Mouse (Mus musculus): Measurements from ENCODE around the gene Unc5c.

The Unc5c gene

GRCm38 (mm10) chr3:141701381-141701909, 236.4 kb downstream of the Unc5c start:
- in situ Hi-C loops (cut with MboI): no loop called here

GRCm38 (mm10) chr3:141711601-141712000, 246.6 kb downstream of the Unc5c start:
- in situ Hi-C loops (cut with MboI): no loop called here

DNA sequence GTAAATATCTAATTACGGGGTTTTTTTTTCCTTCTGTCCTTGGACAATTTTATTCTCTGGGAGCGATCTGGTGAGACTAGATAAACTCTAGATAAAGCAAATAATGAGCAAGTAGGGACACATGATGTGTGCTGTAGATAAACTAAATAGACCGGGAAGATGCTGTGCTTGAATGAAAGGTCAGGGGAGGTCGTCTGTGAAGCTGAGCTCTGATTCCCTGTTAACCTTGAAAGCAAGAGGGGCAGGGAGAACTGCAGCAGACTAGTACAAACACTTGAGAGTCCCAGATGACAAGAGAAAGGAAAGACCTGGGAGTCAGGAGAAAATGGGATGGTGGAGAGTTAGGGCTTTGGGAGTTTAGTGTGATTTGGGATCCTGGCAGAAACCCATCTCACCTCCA, 251.4 kb downstream of the Unc5c start:
- in situ Hi-C loops (cut with MboI): no loop called here

- in situ Hi-C loops (cut with MboI): no loop called here
Observed at GRCm38 (mm10) chr3:141719050-141719449, 254.0 kb downstream of the Unc5c start.

- in situ Hi-C loops (cut with MboI): no loop called here
Observed at GRCm38 (mm10) chr3:141724499-141724898, 259.5 kb downstream of the Unc5c start.

DNA sequence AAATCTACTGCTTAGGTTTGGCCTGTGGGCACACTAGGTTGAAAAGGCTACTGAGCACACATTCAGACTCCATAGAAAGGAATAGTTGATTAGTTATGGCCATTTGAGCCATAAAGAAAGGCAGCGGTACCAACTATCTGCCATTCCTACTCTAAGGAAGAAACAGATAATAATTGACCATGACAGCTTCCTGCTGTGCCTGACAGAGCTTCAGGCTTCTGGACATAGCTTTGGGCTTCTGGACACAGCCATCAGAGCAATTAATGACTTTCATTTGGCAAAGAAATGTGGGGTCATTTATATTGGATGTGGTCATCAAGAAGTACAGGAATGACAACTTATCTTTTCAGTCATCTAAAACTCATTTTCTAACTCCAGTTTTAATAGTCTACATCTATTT, 260.4 kb downstream of the Unc5c start:
- in situ Hi-C loops (cut with MboI): no loop called here

DNA sequence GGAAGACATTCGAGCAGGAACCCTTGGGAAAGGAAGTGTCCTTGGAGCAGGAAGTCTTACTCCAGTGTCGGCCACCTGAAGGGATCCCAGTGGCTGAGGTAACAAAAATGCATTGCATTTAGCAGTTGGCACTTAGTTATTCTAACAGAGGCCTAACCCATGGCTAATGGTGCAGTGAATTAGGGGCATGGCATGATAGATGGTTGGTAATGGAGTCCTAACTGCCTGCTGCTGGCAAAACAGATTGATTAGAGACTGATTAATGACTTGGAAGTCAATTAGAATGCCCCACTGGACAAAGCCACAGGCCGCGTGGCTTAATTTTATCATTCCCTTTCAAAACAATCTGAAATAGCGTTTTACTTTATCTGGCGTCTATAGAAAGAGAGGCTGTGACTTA, 268.8 kb downstream of the Unc5c start:
- in situ Hi-C loops (cut with MboI): no loop called here

DNA sequence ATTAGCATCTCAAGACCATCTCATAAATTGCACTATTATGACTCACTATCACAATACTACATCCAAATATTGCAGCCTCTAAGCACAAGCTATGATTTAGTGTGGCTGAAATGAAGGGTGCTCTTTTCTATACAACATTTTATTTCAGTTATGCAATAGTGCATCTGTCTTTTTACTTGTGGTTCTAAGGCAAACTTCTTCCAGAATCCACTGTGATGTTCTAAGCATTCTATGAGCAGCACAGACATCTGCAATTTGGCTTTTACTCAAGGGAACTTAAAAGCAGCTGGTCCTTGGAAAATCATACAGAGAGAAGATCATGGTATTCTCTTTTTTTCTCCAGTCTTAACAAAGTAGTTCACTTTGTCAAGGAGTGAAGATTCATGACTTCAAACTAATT, 270.3 kb downstream of the Unc5c start:
- in situ Hi-C loops (cut with MboI): no loop called here

- in situ Hi-C loops (cut with MboI): no loop called here
Observed at GRCm38 (mm10) chr3:141745322-141745721, 280.3 kb downstream of the Unc5c start.

GRCm38 (mm10) chr3:141748694-141749381, 283.8 kb downstream of the Unc5c start:
- in situ Hi-C loops (cut with MboI): no loop called here

- in situ Hi-C loops (cut with MboI): no loop called here
Observed at GRCm38 (mm10) chr3:141752172-141752571, 287.2 kb downstream of the Unc5c start.

GRCm38 (mm10) chr3:141757259-141757658, 292.2 kb downstream of the Unc5c start:
- in situ Hi-C loops (cut with MboI): no loop called here

- in situ Hi-C loops (cut with MboI): no loop called here
Observed at GRCm38 (mm10) chr3:141778411-141778919, 313.4 kb downstream of the Unc5c start.

DNA sequence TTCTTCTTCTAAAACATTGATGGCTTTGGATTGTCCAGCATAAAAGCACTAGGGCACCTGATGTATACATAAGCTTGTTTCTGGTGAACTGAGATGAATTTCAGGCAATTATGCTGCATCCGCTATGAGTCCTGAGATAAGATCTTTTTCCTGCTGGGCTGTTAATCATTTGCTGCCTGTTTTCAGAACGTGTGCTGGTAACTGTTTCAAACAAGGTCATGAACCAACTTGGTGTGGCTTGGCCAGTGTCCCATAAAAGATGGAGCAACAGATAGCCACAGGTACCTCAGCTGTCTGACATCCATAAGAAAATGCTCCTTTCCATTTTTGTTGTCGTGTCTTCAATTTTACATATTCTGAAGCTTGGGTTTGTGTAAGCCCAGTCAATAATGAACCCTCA, 314.2 kb downstream of the Unc5c start:
- in situ Hi-C loops (cut with MboI): no loop called here

DNA sequence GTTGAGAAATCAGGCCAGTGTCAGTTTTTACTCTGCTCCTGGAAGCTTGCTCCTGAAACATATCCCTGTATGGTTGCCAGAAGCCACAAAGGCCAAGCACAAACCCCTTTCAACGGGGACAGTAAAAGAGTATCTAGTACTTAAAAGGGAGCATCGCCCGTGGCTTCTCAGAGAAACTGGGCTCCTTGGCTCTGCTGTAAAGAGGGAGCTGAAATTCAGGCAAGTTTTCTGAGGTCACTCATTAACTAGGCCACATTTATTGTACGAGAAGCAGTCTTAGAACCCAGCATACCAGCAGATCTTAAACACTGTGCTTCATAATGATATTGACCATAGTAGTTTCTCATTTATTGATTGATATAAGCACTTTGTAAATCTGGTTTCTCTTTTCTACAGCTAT, 317.5 kb downstream of the Unc5c start:
- in situ Hi-C loops (cut with MboI): no loop called here

GRCm38 (mm10) chr3:141791026-141791780, 326.2 kb downstream of the Unc5c start:
- in situ Hi-C loops (cut with MboI): no loop called here

DNA sequence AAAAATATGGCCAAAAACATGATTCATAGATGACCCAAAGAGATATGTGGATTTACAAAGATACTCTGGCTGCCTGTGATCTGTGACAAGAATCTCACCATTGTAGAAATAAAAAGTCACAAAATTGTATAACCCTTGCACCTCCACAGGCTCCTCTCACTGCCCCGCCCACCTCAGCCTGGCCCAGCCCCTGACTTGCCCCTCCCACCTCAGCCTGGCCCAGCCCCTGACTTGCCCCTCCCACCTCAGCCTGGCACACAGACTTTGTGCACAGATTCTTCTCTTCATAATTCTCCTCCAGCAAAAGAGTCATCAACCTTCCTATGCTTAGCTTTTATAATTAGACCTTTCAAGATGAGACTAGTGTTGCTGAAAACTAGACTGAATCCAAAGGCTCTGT, 327.1 kb downstream of the Unc5c start:
- in situ Hi-C loops (cut with MboI): no loop called here

DNA sequence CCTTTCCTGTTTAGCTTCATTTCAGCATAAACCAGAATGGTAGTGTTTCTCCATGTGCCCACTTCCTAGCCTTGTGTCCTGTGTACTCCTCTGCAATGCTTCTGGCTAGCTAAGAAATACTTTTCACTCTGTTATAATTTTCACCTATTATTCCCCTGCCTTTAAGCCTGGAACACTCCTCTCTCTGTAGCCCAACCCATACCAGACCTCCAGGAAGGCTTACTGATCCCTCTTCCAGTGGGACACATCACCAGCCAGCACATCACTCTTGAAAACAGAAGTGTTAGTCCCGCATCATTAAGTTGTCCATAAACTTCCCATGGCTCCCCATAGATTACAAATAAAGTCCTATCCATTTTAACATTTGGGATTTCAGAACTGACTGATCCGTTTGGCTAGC, 328.7 kb downstream of the Unc5c start:
- in situ Hi-C loops (cut with MboI): no loop called here

DNA sequence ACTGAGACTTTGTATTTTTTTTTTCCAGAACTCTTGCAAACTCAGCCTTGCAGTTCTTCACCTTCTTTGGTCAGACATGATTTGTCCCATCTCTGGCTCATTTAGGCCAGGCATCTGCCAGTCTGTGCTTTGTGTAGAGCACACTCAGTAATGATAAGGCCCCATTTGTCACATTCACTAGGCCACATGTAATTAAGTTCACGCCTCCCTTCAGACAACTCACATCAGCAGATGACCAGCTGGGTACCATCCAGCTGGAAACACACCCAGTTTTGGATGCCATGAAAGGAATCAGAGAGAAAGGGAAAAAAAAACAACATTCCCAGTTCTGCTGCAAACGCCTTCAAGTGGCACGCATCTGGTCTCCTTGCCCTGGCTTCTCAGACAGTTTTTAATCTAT, 329.4 kb downstream of the Unc5c start:
- in situ Hi-C loops (cut with MboI): no loop called here

DNA sequence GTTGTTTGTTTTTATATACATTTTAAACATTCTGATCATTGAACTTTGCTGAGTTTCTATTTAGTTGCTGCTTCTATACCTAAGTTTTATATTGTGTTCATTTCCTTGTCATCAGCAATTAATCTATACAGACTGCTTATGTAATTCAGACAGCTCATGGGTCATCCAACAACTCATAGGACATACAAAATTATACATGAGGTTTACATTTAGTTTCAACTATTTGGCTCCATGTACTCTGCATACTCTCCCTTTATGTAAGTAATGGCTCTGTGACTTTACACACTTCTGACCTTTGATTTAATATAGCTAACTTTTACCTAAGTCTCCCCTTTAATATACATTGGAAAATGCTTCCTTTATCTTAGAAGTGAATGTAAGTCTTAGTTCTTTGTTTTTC, 332.4 kb downstream of the Unc5c start:
- in situ Hi-C loops (cut with MboI): no loop called here

DNA sequence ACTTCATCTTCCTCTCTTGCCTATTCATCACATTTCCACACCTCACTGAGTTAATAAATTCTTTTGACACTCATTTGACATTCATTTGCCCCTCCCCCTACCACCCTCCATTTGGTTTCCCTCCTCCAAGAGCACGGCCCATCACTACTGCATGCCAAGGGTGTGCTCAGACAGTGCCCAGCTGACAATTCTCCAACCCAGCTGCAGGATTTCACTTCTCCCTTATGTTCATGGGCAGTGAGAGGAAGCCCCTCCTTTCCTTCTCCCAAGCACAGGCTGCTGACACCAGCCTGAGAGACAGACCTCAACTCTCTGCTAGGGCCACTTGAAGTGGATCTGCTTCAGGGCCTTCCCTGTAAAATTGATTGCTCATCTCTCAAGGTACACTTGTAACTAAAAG, 332.8 kb downstream of the Unc5c start:
- in situ Hi-C loops (cut with MboI): no loop called here

DNA sequence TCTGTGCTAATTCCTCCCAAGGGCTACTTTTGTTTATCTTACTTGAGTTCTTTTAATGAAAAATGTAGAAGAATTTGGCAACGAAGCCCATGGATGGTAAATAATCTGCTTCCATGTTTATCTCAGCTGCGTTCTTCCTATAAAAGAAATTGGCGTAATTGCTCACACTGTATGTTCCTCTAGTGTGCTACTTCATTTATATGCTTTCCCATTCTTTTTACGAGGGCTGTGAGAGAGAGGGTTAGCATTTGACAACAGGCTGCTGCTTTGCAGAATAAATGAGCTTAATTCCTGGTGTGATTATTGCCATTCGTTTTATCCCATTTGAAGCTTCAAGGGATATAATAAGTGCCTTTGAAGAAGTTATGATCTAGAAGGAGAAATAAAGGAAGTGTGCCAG, 339.1 kb downstream of the Unc5c start:
- in situ Hi-C loops (cut with MboI): no loop called here

GRCm38 (mm10) chr3:141809581-141809980, 344.6 kb downstream of the Unc5c start:
- in situ Hi-C loops (cut with MboI): no loop called here

Measured in mature B cell (primary cell).